Mouse (Mus musculus) megakaryocyte, adult 5-6 weeks (primary cell): ENCODE measurements around the gene Olfr1396. TPM values are rescaled to one million over a fixed set of nuclear protein-coding genes. Genes with fewer than 3 reads are reported as not detected.

ENCODE experiments used
- ATAC-seq: 2 replicates; pipeline ENCODE4 v1.8.0; 2016; ENCODE audit warnings: mild to moderate bottlenecking, inconsistent platforms; ENCODE audit not compliant: poor library complexity, severe bottlenecking
- total RNA-seq, 2 experiments: library from RNA; stranded (forward) in 1 of 2; stranded (reverse) in 1 of 2; fragments of 153-499, 151-499 nt in 1 of 2; fragments of 221-1000, 200-1000 nt in 1 of 2; gene quantifications; 2 replicates each; pipeline versions ENCODE4 v1.2.3 to v1.2.4; 2015 to 2017

Gene Olfr1396
- total RNA-seq (2015), result not detected in 2 replicates
- total RNA-seq (2017), result not detected in 2 replicates

GRCm38 (mm10) chr11:49114774-49115173 lies at the start of gene Olfr1396:
Gene Olfr1396 (minus strand): TSS chr11:49114874.
- ATAC-seq, result no peak

- ATAC-seq, result peak; percentile 65
Measured at GRCm38 (mm10) chr11:49156821-49157814, 42.4 kb upstream of the Olfr1396 start.

GRCm38 (mm10) chr11:49154077-49154476 lies 39.4 kb upstream of the Olfr1396 start, which contains the start of gene Olfr1394:
Gene Olfr1394 (plus strand): TSS chr11:49154377.
- ATAC-seq, result no peak

GRCm38 (mm10) chr11:49141974-49142373 lies 27.3 kb upstream of the Olfr1396 start, which contains the start of gene Olfr1395:
Gene Olfr1395 (plus strand): TSS chr11:49142274.
- ATAC-seq, result no peak

GRCm38 (mm10) chr11:49124169-49124568 lies 9.5 kb upstream of the Olfr1396 start:
- no peak for ATAC-seq

- ATAC-seq, result no peak
Measured at GRCm38 (mm10) chr11:49119635-49120034, 5.0 kb upstream of the Olfr1396 start.

GRCm38 (mm10) chr11:49114158-49114557 lies 516 bp downstream of the Olfr1396 start:
- no peak for ATAC-seq

GRCm38 (mm10) chr11:49112624-49113219 lies 2.0 kb downstream of the Olfr1396 start:
- ATAC-seq, result no peak

- ATAC-seq, result no peak
Measured at GRCm38 (mm10) chr11:49111000-49111399, 3.7 kb downstream of the Olfr1396 start.

GRCm38 (mm10) chr11:49108833-49109232 lies 5.8 kb downstream of the Olfr1396 start:
- peak; percentile 69 for ATAC-seq

GRCm38 (mm10) chr11:49107650-49108537 lies 6.8 kb downstream of the Olfr1396 start:
- no peak for ATAC-seq

- ATAC-seq, result no peak
Measured at GRCm38 (mm10) chr11:49105752-49106151, 8.9 kb downstream of the Olfr1396 start.

GRCm38 (mm10) chr11:49103047-49103693 lies 11.5 kb downstream of the Olfr1396 start:
- ATAC-seq, result peak; percentile 79

- ATAC-seq, result peak; percentile 66
Measured at GRCm38 (mm10) chr11:49101500-49101899, 13.2 kb downstream of the Olfr1396 start.

- ATAC-seq, result peak; percentile 73
Measured at GRCm38 (mm10) chr11:49100409-49100808, 14.3 kb downstream of the Olfr1396 start.

GRCm38 (mm10) chr11:49095367-49095766 lies 19.3 kb downstream of the Olfr1396 start:
- no peak for ATAC-seq

GRCm38 (mm10) chr11:49093861-49094660 lies 20.6 kb downstream of the Olfr1396 start:
- peak; percentile 60 for ATAC-seq

- ATAC-seq, result 0 out of 2 replicates have a peak, but pooled peaks have one; percentile 14
Measured at GRCm38 (mm10) chr11:49092786-49093185, 21.9 kb downstream of the Olfr1396 start.

GRCm38 (mm10) chr11:49092053-49092586 lies 22.6 kb downstream of the Olfr1396 start:
- no peak for ATAC-seq
